8 mouse cellular contexts compared by ENCODE assay signal in the genomic region with DNA sequence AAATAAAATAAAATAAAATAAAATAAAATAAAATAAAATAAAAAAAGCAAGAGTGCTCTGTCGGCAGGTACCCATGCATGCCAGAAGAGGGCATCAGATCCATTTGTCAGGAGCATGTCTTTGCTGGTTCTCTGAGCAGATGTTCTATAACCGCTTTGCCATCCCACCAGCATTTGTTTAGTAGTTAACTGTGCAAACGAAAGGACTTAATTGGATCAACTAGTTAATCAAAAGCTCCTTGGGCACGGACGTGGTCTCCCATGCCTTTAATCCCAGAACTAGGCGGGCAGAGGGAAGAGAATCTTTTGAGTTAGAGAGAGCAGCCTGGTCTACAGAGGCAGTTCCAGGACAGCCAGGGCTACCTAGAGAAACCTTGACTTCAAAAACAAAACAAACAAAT. TPM values are rescaled to one million over a fixed set of nuclear protein-coding genes. Genes with fewer than 3 reads are reported as not detected.
DNase-seq lines count a peak whose midpoint lies in the region; ATAC-seq and TF ChIP-seq lines count a peak whose summit lies in the region.

No protein-coding gene starts in this region.

- TF ChIP-seq CTCF in gastrocnemius, adult 2 months (IDR thresholded peaks at IDR 0.05) = peak; percentile 58

- peaks cover 89% of the 10 kb centered on the region for H3K27me3 ChIP-seq in intestine, embryonic 14.5 days (replicated peaks; ENCODE audit: control insufficient read depth, insufficient read depth, low read length)

- intact Hi-C loops in gastrocnemius, adult 2 months (cut with DNase I) = no loop called here

- H3K4me3 ChIP-seq in gastrocnemius, adult 2 months = no peak overlapping the region
- H3K4me3 ChIP-seq in intestine, embryonic 14.5 days (ENCODE audit: low read depth, low read length) = no peak overlapping the region

- H3K27ac ChIP-seq in gastrocnemius, adult 2 months = no peak overlapping the region
- no peak overlapping the region for H3K27ac ChIP-seq in intestine, embryonic 14.5 days (ENCODE audit: low read depth)

- DNase-seq in gastrocnemius, adult 2 months = no peak
- no peak for DNase-seq in gastrocnemius, postnatal 4 days (ENCODE audit: low spot score in 2 of 2)
- peak; percentile 81 for DNase-seq in A20 (ENCODE audit: low read depth, low spot score)
- DNase-seq in c-Kit-positive CD71-positive TER-119-negative erythroid progenitor cells, embryonic 14.5 days (ENCODE audit: low read depth) = peak; percentile 44
- peak; percentile 77 for DNase-seq in intestine, embryonic 14.5 days (ENCODE audit: low spot score)
- DNase-seq in urinary bladder, postnatal 10 days (ENCODE audit: low spot score) = no peak
- no peak for DNase-seq in ovary, postnatal 36 days (ENCODE audit: low spot score)

- H3K9me3 ChIP-seq in intestine, embryonic 14.5 days (ENCODE audit: control insufficient read depth, low read length) = no peaks in the 10 kb centered on the region

- 5% methylated on average over 6 of the region's 6 CpGs for whole genome bisulfite sequencing in intestine, embryonic 14.5 days

- no peak overlapping the region for H3K9ac ChIP-seq in intestine, embryonic 14.5 days (ENCODE audit: low read length)

- H3K4me2 ChIP-seq in intestine, embryonic 14.5 days (ENCODE audit: low read length) = no peak overlapping the region

- H3K36me3 ChIP-seq in intestine, embryonic 14.5 days (ENCODE audit: control insufficient read depth, insufficient read depth, low read length) = no peaks in the 10 kb centered on the region

- no peak for ATAC-seq in intestine, embryonic 14.5 days (replicated peaks; ENCODE audit: low FRiP score, low TSS enrichment, low read depth)
- peak; percentile 66 for ATAC-seq in monocyte, adult 5-6 weeks (replicated peaks; ENCODE audit: insufficient number of reproducible peaks, low FRiP score, low TSS enrichment, poor library complexity, severe bottlenecking)

- no peaks in the 10 kb centered on the region for H3K4me1 ChIP-seq in intestine, embryonic 14.5 days (replicated peaks; ENCODE audit: control insufficient read depth, insufficient read depth, low read length)

RNA-seq across cellular contexts. Expression of a gene that starts 33.4 kb away (rescaled TPM):
- under 1 TPM in 1 of 2 experiments, not detected in 1; 0.20 TPM for total RNA-seq in gastrocnemius, adult 2 months (2021)
- total RNA-seq in gastrocnemius, postnatal 4 days (2021) = 1 to 10 TPM; 1.6 to 1.7 TPM
- polyA plus RNA-seq in intestine, embryonic 14.5 days (2014; fragmentation: Nextera tagmentation; extraction: Ambion mirVana) = 3.4 TPM in 2 replicates
- 11.6 to 16.4 TPM (median 12.6 TPM) in 3 replicates for total RNA-seq in monocyte, adult 5-6 weeks (2017)

RNA-seq across cellular contexts. Expression of a gene that starts 57.6 kb away (rescaled TPM):
- 10 to 100 TPM; 18.6 to 24.8 TPM for total RNA-seq in gastrocnemius, adult 2 months (2021)
- total RNA-seq in gastrocnemius, postnatal 4 days (2021) = 100 to 1,000 TPM; 676 to 744 TPM
- polyA plus RNA-seq in intestine, embryonic 14.5 days (2014; fragmentation: Nextera tagmentation; extraction: Ambion mirVana) = 20.1 and 22.0 TPM in 2 replicates
- total RNA-seq in monocyte, adult 5-6 weeks (2017) = 249 to 540 TPM (median 349 TPM) in 3 replicates

RNA-seq across cellular contexts. Expression of a gene that starts 58.7 kb away (rescaled TPM):
- 10 to 100 TPM in 1 of 2 experiments, 1 to 10 TPM in 1; 7.7 to 11.5 TPM for total RNA-seq in gastrocnemius, adult 2 months (2021)
- total RNA-seq in gastrocnemius, postnatal 4 days (2021) = 100 to 1,000 TPM; 677 to 879 TPM
- polyA plus RNA-seq in intestine, embryonic 14.5 days (2014; fragmentation: Nextera tagmentation; extraction: Ambion mirVana) = 77.9 and 79.1 TPM in 2 replicates
- total RNA-seq in monocyte, adult 5-6 weeks (2017) = 4.4 to 34.9 TPM (median 10.9 TPM) in 3 replicates

Comparison
In these comparisons a context has a peak if more than half of its experiments do, and no peak if none do; other contexts are left out.
1. RNA of a gene that starts 58.7 kb away (total RNA-seq): 677 to 879 TPM in gastrocnemius, postnatal 4 days; 7.7 to 11.5 TPM in gastrocnemius, adult 2 months and 4.4 to 34.9 TPM in monocyte, adult 5-6 weeks; every median in the first group is over 10 times any median in the second.
2. DNase-seq: peak in A20 (single experiment), c-Kit-positive CD71-positive TER-119-negative erythroid progenitor cells, embryonic 14.5 days (single experiment) and intestine, embryonic 14.5 days (single experiment); none in gastrocnemius, adult 2 months (single experiment), gastrocnemius, postnatal 4 days (0 of 2), urinary bladder, postnatal 10 days (single experiment) and ovary, postnatal 36 days (single experiment).